Mouse (Mus musculus): Measurements from ENCODE around the gene Orc4.

DNA sequence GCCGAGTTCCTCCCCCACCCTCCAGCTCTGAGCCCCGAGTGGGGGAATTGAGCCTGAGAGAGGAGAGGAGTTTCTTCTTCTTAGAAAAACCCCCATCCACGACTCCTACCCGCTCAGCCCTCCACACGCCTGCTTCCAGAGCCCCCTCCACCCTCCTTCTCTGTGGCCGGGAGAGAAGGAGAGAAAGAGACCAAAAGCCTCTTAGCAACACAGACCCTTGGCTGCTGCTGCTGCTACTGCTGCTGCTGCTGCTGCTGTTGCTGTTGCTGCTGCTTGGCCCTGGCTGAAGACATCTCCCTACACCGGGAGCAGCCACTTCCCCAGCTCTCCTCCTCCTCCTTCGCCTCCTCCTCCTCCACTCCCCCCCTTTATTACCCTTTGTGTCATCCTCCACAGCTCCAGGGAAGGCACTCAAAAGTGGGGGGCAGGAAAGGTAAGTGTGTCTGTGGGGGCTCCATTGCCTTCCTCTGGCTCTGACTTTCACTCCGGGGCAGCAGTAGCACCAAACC, 280 bp downstream of the Orc4 start:
- no peak for TF ChIP-seq EP300 (IDR thresholded peaks at IDR 0.05; ENCODE audit: low read depth)
- TF ChIP-seq CTCF (IDR thresholded peaks at IDR 0.05; ENCODE audit: low read depth), result no peak
